Mouse (Mus musculus) urinary bladder, postnatal 25 days (tissue): ENCODE measurements around the gene Mtus2.
"Not testable (repeated sequence)": the region's sequence is repeated elsewhere in the genome, so short reads cannot be mapped to it uniquely, and the experiment has no call there.

Source experiments
- DNase-seq: peaks from one replicate; pipeline ENCODE4 v3.0.0; 2022; ENCODE audit warnings: low spot score

Gene Mtus2

DNA sequence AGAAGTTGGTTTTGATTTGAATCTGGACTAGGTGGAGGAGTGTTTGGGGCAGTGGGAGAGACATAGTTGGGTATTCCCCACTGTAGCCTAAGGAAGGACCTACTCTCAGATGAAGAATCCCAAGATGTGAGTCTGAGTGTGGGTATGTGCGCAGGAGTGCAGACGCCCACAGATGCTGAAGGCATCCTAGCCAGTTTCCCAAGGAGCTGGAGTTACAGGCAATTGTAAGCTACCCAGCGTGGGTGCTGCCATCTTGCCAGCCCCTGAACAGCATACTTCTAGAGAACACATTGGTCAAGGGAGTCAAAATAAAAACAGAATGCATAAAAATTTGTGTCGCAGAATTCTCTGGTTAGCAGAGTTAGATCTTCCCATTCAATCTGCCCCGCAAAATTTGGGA, 325.5 kb downstream of the Mtus2 start:
- no peak for DNase-seq

DNA sequence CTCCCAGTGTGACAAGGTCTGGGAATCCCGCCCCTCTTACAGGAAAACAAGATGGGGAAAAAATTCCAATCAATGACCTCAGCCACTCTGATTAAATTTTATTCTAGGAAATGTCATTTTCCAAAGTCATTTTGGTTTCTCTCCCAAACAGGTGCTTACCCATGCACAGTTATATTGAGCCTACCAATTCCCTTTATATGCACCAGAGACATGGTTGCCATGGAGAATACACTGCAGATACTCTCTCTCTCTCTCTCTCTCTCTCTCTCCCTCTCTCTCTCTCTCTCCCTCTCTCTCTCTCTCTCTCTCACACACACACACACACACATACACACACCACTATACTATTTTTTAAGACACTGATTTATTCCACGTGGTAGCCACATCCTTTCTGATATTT, 326.1 kb downstream of the Mtus2 start:
- no peak for DNase-seq

DNA sequence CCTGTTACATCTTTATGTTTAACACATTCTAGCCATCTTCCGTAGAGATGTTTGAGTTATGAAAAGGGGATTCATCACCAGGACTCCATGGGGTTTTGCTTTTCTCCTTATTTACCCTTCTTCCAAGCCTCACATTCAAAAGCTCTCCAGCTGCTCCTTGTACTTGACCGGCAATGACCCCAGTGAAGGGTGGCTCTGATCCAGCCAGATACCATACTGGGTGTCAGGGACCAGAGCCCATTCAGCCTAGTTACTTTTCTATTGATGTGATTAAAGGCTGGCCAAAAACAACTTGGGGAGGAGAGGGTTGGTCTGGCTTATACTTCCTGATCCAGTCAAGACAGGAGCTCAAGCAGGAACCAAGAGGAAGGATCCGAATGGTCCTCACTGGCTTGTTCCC, 326.5 kb downstream of the Mtus2 start:
- no peak for DNase-seq

DNA sequence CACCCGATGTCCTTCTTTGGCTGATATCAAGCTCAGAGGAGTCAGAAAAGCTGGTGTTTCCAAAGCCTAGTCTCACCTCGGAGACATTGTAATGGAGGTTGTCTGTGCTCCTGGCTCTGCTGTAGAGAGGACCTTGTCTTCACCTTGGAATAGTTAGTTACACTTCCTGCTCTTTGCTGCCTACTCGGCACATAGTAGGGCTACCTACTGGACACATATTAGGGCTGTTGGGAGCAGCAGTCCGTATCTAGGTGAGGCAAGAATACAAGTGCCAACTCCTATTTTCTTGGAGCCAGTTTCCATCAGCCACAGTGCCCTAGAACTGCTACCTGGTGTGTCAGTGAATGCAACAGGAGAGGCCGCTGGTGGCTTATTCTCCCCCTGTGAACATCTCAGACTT, 330.4 kb downstream of the Mtus2 start:
- no peak for DNase-seq

DNA sequence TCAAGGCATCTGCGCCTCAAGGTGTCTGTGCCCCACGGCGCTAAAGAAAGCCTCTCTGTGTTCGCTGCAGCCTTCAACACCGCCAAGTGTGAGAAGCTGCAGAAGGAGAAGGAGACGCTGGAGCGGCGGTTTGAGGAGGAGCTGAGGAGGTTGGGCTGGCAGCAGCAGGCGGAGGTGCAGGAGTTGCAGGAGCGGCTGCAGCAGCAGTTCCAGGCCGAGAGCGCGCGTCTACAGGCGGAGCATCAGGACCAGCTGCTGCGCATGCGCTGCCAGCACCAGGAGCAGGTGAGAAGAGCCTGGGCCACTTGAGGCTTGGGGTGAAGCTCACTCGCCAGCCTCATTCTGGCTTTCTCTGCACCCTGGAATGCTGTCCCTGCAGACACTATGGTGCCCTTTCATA, 331.7 kb downstream of the Mtus2 start:
- no peak for DNase-seq

DNA sequence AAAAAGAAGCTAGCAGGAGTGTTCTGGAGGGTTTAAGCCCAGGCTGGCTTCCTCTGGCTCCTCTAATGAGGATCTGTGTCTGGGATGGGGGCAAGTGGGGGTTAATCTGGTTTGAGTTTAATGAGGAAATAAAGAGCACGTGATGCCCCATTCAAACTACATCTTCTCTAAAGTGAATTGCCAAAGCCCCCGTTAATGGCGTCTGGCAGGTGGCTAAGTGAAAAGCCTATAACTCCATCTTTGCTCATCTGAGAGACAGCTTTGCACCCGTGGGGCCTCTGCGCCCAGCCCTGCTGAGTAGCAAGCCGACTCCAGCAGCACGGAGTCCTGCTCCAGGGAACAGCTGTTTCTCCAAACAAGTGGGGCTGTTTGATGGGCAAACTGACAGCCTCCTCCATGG, 332.8 kb downstream of the Mtus2 start:
- no peak for DNase-seq

DNA sequence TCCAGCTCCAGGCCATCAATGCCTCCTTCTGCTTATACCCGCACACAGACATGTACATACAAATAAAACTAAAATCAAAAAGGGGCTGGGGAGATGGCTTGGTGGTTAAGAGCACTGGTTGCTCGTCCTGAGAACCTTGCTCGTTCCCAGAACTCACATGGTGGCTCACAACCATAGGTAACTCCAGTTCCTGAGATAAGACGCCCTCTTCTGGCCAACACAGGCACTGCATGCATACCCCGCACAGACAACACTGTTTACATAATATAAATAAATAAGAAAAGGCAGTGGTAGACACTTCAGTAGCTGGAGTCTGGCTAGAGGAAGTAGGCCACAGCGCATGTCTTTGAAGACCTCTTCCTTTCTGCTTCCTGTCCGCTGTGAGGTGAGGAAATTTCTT, 335.7 kb downstream of the Mtus2 start:
- no peak for DNase-seq

DNA sequence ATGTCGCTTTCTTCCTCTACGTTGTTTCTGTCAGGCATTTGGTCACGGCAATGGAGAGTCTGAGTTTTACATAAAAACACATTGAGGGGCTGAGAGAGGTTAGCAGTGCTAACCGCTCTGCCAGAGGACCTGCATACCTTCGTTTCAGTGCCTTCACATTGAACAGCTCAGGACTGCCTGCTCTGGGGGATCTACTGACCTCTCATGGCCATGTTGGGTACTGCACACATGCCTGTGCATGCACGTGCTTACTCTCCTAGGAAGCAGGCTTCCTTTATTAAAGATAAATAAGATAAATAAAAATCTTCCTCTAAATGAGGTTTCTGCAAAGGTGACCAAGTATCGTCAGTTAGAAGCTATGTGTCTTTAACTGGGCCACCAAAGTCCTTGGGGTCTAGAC, 336.2 kb downstream of the Mtus2 start:
- no peak for DNase-seq

DNA sequence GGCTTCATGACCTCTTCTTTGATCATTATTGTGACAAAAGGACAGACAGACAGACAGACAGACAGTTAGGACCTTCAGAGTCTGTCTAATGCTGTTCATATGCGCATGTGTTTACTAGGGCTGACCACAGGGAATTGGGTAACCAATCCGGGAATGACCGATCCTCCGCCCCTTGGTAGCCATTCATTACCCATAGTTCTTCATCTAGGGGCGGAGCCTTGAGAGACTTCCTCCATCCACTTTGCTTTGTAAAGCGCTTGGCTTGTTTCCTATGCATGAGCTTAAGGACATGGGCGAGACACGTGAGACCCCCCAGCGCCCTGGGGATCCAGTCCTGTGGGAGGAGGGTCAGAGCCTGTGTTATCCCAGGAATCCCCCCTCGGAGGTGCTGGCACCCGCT, 345.8 kb downstream of the Mtus2 start:
- DNase-seq = no peak

DNA sequence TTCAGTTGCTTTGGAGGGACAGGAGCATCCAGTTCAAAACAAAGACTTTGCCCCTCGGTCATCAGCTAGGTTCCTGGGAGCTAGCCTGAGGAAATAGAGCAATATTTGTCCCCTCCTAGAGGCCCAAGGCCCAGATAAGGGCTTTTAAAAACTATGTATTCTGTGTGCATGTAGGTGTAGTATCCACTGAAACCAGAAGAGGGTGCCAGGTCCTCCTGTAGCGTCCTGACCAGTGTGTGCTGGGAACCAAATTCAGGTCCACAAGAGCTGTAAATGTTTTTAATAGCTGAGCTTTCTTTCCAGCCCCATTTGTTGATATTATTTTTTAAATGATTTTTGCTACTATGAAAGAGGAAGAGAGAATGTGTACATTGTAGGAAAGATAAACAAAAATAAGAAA, 347.0 kb downstream of the Mtus2 start:
- no peak for DNase-seq

DNA sequence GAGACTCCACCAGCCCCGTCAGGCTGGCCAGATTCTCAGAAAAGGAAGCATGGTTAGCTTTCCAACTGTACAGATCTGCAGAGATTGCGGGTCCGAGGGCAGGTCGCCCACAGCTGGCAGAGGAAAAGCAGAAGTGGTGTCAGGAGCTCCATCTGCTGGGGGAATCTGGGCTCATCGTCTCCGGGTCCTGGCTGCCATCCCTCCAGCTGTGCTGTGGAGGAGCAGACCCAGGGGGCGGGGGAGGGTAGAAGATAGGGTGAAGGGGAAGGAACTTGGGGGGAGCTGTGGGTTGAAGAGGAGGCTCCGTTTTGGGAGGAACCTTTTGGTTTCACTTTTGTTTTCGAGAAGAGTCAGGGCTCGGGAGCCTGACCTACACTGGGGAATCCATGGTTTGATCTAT, 353.7 kb downstream of the Mtus2 start:
- no peak for DNase-seq

DNA sequence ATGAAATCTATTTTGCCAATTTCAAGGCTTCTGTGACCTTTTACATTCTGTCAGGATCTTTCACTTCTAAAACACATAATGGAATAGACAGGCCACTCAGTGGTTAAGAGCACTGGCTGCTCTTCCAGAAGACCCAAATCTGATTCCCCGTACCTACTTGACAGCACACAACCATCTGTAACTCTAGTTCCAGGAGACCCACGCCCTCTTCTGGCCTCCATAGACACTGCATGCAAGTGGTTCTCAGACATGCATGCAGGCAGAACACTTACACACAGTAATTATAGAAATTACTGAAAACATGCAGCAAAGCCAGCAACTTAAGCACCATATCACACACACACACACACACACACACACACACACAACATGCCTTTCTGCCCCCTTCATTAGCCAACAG, 355.3 kb downstream of the Mtus2 start:
- DNase-seq = no peak

DNA sequence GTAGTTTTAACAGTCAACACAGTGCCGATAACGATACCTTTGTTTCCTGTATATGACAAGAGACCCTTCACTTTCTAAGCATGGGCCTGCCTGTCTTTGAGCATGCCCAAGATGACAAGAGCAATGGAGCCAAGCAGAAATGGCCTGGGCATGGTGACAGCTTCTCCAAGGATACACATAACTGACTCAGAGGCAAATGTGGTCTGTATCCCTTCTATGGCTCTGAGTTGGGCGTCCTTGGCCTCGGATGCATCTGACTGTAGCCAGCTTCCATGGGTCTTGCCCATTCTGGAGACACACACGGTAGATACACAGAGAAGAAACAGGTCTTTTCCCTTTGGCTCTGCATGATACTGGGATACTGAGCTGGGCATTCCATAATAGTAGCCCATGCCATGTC, 357.8 kb downstream of the Mtus2 start:
- DNase-seq = no peak

DNA sequence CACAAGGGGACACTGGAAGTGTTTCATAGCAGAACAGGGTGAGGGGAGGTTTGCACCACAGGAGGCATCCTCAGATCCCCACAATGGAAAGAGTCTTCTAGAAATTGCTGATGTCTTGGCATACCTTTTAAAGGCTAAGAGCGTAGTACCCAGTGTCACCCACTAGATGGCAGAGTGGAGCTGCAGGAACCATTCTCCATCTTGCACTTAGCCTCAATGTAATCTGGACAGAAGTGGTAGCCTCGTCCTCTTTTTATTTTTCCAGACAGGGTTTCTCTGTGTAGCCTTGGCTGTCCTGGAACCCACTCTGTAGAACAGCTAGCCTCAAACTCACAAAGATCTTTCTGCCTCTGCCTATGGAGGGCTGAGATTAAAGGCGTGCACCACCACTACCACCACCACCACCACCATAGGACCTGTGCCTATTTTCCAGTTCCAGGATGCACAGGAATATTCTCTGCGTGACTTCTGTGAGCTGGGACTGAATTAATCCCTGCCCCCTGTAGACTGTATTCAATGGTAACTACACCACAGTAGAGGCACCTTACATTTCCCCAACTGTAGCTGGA, 368.3 kb downstream of the Mtus2 start:
- DNase-seq = peak; percentile 47

DNA sequence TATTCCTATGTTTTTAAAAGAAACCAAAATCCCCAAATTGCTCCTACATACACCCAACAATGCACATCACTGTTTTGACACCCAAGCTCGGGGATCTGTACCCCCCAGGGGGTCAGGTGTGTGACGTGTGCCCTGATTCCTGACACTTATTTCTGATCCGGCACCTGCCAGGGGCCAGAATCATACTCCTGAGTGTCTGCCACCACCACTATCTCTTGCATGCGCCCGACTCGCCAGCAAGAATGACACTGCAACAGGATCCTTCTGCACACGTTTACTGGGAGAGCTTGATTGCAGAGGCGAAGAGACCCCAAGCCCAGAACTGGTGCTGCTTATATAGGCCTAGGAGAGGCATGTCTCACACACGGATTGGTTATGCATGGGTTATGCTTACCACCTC, 369.2 kb downstream of the Mtus2 start:
- DNase-seq = not testable (repeated sequence)

DNA sequence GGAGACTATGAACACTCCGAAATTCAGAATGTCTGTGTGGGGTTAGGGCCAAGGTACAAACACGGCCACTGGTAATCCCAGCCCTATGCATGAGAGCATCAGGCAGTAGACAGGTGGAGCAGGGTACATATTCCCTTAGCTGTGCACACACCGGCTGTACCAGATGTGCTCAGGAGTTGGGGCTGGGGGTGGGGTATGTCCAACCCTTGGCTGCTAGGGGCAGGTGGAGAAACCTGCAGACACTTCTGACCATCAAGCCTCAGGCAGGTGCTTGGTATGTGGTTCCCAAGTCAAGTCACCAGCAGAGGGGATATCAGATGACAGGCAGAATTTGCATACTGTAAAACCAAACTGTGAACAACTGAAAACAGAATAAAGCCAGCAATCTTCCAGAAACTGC, 371.9 kb downstream of the Mtus2 start:
- no peak for DNase-seq

DNA sequence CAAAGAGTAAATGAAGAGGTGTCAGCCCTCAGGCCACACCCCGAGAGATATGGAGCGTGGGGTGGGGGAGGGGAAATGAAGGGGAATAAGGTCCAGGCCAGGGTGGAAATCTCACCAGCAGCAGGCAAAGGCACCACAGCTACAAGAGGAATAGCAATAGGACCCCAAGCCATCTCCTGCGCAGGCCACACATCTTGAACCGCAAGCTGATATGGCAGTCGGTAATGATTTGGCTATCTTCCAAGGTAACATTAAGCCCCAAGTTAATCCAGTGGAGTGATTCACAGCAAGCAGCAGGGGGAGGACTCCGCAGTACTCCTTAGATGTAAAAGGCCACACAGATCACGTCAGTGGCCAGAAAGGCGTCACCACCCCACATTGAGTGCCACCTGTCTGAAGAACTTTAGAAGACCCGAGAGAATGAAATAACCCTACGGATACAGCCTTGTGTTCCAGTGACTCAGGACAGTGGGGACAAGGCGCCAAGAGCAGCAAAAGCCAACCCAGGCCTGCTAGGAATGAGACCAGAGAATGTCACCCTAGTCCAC, 374.2 kb downstream of the Mtus2 start:
- no peak for DNase-seq

DNA sequence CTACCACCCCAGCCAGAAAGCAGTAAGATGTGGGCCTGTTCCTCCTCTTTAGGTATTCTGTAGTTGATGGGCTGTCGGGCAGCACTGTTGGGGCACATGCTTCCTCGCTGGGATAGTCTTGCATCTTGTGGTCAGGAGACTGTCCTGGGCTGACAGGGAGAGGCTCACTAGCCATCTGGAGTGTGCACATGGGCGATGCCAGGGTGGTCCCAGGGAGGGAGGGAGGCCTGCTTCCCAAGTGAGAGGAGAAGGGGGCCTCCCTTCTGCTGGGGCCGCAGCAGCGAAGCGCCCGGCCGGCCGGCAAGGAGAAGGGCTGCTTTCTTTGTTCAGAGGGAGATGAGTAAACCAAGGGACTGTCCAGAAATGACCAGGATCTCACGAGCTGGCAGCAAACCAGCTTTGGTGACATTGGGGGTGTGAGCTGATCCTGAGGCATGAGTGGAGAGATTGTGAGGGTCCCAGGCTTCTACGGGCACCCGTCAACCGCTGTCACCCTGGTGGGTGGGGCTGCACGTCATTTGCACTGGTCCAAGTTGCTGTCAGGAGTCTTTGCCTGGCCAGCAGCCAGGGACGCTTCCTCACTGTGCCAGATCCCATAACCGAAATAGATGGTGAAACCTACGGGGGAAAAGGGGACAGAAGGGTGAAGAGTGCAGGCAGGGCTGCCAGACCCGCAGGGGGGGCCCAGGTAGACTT, 375.0 kb downstream of the Mtus2 start:
- no peak for DNase-seq

DNA sequence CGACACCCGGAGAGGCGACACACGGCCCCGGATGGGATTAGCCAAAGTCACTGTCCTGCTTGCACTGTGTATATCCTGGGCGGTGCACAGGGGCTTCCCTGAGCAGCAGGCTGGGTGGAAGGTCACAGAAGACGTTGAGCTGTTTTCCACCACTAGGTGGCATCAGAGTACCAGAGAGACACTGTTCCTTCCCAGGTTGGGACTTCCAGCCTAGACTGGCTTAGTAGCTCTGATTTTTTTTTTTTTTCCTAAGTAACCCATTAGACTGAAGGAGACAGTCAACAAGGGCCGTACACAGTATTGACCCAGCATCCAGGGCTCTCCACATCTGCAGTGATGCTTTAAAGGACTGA, 375.5 kb downstream of the Mtus2 start:
- peak; percentile 59 for DNase-seq

DNA sequence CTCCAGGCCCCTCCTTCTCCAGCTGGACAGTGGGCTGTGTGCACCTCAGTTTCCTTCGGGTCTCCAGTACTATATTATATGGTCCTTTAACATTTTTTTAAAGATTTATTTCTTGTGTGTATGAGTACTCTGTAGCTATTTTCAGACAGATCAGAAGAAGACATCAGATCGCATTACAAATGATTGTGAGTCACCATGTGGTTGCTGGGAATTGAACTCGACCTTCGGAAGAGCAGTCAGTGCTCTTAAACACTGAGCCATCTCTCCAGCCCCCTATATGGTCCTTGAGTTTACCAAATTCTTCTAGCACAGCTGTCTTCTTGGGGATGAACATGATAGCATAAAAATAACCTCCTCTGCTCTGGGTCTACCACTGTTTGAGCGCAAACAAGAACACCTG, 382.0 kb downstream of the Mtus2 start:
- no peak for DNase-seq

DNA sequence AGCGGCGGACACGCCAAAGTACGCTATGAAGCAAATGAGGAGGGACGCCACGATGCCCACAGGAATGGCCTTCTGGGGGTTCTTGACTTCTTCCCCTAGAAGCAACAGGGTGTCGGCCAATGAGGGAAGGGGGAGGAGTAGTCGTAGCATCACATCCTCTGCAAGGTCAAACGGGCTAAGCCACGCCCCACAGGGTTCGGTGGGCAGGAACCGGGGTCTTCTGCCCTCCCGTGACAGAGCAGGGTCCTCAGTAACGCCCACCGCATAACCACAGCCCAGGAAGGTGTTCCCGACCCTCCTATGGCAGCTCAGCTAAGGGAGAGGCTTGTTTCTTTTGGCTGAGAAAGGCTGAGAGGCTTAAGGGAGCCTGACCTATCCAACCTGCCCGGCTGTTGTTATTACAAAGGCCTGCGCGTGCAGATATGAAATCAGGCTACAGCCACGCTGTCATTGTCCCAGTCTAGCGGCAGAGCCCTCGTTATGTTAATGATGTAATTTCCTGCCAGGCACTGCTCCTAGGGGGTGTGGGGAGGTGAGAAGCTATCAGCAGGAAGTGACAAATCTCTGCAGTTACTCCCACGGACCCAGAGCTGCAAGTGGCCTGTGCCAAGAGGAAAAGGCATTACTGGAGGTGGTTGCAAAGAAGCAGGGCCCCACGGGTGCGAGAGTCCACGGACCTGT, 385.1 kb downstream of the Mtus2 start:
- DNase-seq = no peak

DNA sequence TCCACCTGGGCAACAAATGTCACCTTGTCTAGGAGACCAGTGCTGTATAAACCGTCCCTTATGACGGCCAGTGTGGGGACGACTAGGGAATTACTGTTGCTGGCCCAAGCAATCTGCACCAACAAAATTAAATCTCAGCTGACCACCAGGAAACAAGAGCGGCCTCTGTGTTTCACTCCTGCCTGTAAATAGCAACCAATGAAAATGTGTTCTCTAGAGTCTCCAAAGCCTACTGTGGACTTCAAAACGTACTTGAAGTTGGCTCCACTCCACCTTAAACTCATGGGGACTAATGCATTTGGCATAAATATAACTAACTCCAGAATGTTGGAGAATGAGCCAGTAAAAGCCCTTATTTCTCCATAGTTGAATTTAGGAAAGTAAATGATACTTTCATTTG, 387.3 kb downstream of the Mtus2 start:
- DNase-seq = no peak

DNA sequence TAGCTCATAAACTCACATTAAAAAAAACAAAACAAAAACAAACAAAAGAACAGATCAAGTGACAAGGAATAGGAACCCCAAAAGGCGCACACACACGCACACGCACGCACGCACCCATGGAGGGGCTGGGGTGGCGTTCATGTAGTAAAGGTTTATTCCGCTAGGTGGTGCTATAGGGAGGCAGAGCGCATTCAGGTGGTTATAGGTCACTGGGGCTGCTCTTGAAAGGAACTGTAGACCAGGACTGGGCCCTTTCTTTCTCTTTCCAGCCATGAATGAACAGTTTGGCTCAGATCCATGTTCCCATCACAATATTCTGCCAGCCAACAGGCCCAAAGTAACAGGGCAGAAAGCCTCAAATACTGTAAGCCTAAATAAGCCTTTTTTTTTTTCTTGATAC, 389.4 kb downstream of the Mtus2 start:
- DNase-seq = no peak

DNA sequence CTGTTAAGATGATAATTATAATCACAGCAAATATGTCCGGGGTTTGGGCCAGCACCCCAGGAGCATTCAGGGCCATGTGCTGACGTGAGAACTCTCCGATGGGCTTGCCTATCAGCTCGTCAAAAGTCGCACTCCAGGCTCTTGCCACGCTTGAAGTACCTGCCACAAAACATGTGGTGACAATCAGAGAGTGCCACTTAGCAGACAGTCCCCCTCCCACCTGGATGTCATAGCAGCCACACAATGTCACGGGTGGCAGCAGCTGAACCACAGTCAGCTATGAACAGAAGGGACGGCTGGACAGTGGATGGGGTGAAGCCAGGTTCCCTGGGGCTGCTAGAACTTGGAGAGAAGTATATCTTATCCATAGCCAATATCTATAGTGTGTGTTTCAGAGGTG, 391.0 kb downstream of the Mtus2 start:
- no peak for DNase-seq
